ENCODE assay signal across 8 mouse cellular contexts in genomic region chr5:122157827-122158381, GRCm38 (mm10). TPM values are rescaled to one million over a fixed set of nuclear protein-coding genes. Genes with fewer than 3 reads are reported as not detected.
DNase-seq lines count a peak whose midpoint lies in the region; ATAC-seq lines count a peak whose summit lies in the region.

Ppp1cc (plus strand) TSS chr5:122158278.

- ATAC-seq in activated CD4-positive, CD25-positive, alpha-beta regulatory T cell, adult 4 months, result peak; percentile 58
- peak; percentile 88 for ATAC-seq in common myeloid progenitor, adult 5-6 weeks (replicated peaks; ENCODE audit: low read depth, poor library complexity, severe bottlenecking)

- intact Hi-C loops in left cerebral cortex, postnatal 14 days (cut with DNase I), result no loop called here

- peak; percentile 95 for DNase-seq in gastrocnemius, postnatal 10 days
- DNase-seq in induced T-regulatory cell, adult 2 months (ENCODE audit: low read depth), result peak; percentile 96
- peak; percentile 92 to 95 for DNase-seq in left cerebral cortex, postnatal 14 days (ENCODE audit: low spot score in 2 of 2)
- DNase-seq in mesoderm, embryonic 11.5 days (ENCODE audit: low read depth, low spot score), result peak; percentile 98
- DNase-seq in right cerebral cortex, postnatal 36 days (ENCODE audit: low spot score in 2 of 2), result peak; percentile 85 to 87
- peak; percentile 97 for DNase-seq in yolk sac, embryonic 10.5 days (ENCODE audit: low spot score)

RNA-seq across cellular contexts. Expression of gene Ppp1cc, which starts in this region (rescaled TPM):
- 10 to 100 TPM; 44.5 to 70.3 TPM for polyA plus RNA-seq in activated CD4-positive, CD25-positive, alpha-beta regulatory T cell, adult 4 months (2017; shearing (Covaris generic))
- 207 and 220 TPM in 2 replicates for total RNA-seq in common myeloid progenitor, adult 5-6 weeks (2017)
- 100 to 1,000 TPM; 144 to 156 TPM for total RNA-seq in gastrocnemius, postnatal 10 days (2021)
- 100 to 1,000 TPM; 161 to 170 TPM for total RNA-seq in left cerebral cortex, postnatal 14 days (2021)

Comparison
In these comparisons a context has a peak if more than half of its experiments do, and no peak if none do; other contexts are left out.
1. Peak in every context shown above with its lines: DNase-seq and ATAC-seq.